Mouse (Mus musculus) testis, adult 2 months (tissue): ENCODE results near the gene Lce3f.

Experiments
- CTCF ChIP-seq: fragments of 200-500 bp; IDR thresholded peaks from 2 replicates; pipeline ENCODE4 v1.5.1; 2012; ENCODE audit warnings: low read depth, mild to moderate bottlenecking, inconsistent platforms, low read length, moderate library complexity; ENCODE audit not compliant: control insufficient read depth, insufficient read depth, insufficient replicate concordance
- POLR2A ChIP-seq: fragments of 200-500 bp; IDR thresholded peaks from 2 replicates; pipeline ENCODE4 v1.6.1; 2012; ENCODE audit warnings: low read depth, mild to moderate bottlenecking, inconsistent platforms, low read length, moderate library complexity; ENCODE audit not compliant: control insufficient read depth

DNA sequence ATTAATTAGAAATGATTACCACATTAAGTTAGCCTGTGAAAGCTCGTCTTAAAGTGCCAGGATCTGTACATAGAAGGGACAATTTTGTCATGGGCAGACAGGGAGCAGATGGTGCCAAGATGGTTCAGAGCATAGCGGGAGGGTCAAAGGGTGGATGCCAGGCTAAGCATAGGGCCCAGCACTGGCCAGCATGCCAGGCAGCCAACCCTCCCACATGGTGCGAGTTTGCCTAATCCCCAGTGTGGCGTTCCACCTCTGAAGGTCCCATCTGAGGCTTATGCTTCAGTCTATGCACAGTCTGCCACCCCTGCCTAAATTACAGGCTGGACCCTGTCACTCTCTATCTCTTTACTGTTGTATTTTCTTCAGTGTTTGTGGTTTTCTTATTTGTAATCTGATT lies 10.8 kb downstream of the Lce3f start:
- TF ChIP-seq CTCF (0 out of 2 replicates have a peak, but pooled peaks have one; percentile 3), POLR2A (no peak)
